Mouse (Mus musculus) lung, adult 2 months (tissue): ENCODE results near the gene Rasal2.

ENCODE experiments used
- CTCF ChIP-seq: fragments of 200-500 bp; IDR thresholded peaks from 2 replicates; pipeline ENCODE4 v1.5.1; 2011; ENCODE audit warnings: mild to moderate bottlenecking, low read length, control low read depth; ENCODE audit not compliant: insufficient read depth
- POLR2A ChIP-seq: fragments of 200-500 bp; IDR thresholded peaks from 2 replicates; pipeline ENCODE4 v1.6.1; 2011; ENCODE audit warnings: low read depth, mild to moderate bottlenecking, control low read depth, low read length, borderline replicate concordance; ENCODE audit errors: extremely low read depth

DNA sequence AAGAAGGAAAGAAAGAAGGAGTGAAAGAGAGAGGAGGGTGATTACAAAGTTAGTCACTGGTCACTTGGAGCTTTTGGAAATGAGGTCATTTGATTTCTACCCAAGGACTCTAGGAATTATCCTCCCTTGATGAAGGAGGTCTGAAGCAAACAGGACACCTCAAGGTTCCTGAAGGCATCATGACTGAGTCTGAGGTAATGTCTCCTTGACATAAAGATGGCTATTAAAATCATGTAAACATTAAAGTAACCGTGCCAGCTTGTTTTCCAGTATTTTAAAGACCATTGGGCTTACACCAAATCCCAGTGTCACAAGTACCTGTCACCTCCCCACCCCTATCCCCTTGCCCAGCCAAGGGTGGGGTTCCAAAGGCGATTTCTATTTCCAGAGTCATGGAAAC is 25.9 kb upstream of the Rasal2 start:
- TF ChIP-seq CTCF (no peak), POLR2A (no peak)
